Mouse (Mus musculus) CH12.LX (cell line): ENCODE measurements around the gene Tnpo1. TPM values are rescaled to one million over a fixed set of nuclear protein-coding genes. Genes with fewer than 3 reads are reported as not detected.

Experiments
- DNase-seq: peaks from one replicate; pipeline ENCODE4 v3.0.0-alpha.2; 2013; ENCODE audit errors: extremely low read depth
- H3K27ac ChIP-seq: 2 replicates; pipeline ENCODE4 v1.5.1; 2012; ENCODE audit warnings: low read depth, mild to moderate bottlenecking, control low read depth, moderate library complexity; ENCODE audit not compliant: insufficient read depth
- H3K27me3 ChIP-seq: replicated peaks from 2 replicates; pipeline ENCODE3; 2012; ENCODE audit warnings: inconsistent platforms
- H3K36me3 ChIP-seq, 2 experiments: replicated peaks in 1 of 2; 2 replicates each; pipeline versions ENCODE3 to v1.6.1; 2012; ENCODE audit warnings: inconsistent platforms in 1 of 2, low read length in 1 of 2, mild to moderate bottlenecking in 1 of 2, mixed read lengths in 1 of 2, moderate library complexity in 1 of 2; ENCODE audit not compliant: control insufficient read depth in 1 of 2, insufficient read depth in 1 of 2
- H3K4me1 ChIP-seq, 2 experiments: 2 replicates each; pipeline ENCODE4 v1.6.1; 2012; ENCODE audit warnings: inconsistent platforms in 1 of 2, moderate library complexity in 1 of 2; ENCODE audit not compliant: insufficient read depth in 2 of 2, control insufficient read depth in 1 of 2
- H3K4me2 ChIP-seq: 2 replicates; pipeline ENCODE4 v1.6.1; 2012; ENCODE audit warnings: low read depth, mild to moderate bottlenecking, control low read depth; ENCODE audit not compliant: poor library complexity, insufficient read depth, severe bottlenecking
- H3K4me3 ChIP-seq, 3 experiments: fragments of 150-350 bp in 1 of 3; sonication (generic) in 1 of 3; replicated peaks in 1 of 3; 2 replicates each; pipeline versions ENCODE3 to v1.5.1; 2011 to 2012; ENCODE audit warnings: low read depth in 2 of 3, low read length in 2 of 3, mild to moderate bottlenecking in 2 of 3, moderate library complexity in 2 of 3, control low read depth in 1 of 3, improper control_type of control experiment in 1 of 3, inconsistent platforms in 1 of 3, mixed read lengths in 1 of 3; ENCODE audit not compliant: poor library complexity in 1 of 3
- H3K79me2 ChIP-seq: replicated peaks from 2 replicates; pipeline ENCODE4 v1.6.1; 2012; ENCODE audit warnings: mild to moderate bottlenecking, moderate library complexity; ENCODE audit not compliant: control insufficient read depth, poor library complexity, insufficient read depth, severe bottlenecking; ENCODE audit errors: extremely low read depth
- H3K9ac ChIP-seq: 2 replicates; pipeline ENCODE4 v1.6.1; 2012; ENCODE audit warnings: low read depth, mild to moderate bottlenecking, control low read depth, moderate library complexity; ENCODE audit not compliant: insufficient read depth
- H3K9me3 ChIP-seq: replicated peaks from 2 replicates; pipeline ENCODE3; 2012; ENCODE audit warnings: low read length, inconsistent platforms, mixed read lengths
- CHD1 ChIP-seq: IDR thresholded peaks from 2 replicates; pipeline ENCODE4 v1.6.1; 2012; ENCODE audit warnings: low read depth, low read length, improper control_type of control experiment, inconsistent platforms
- CHD2 ChIP-seq: IDR thresholded peaks from 2 replicates; pipeline ENCODE4 v1.6.1; 2011; ENCODE audit warnings: low read length, improper control_type of control experiment
- CTCF ChIP-seq, 2 experiments: IDR thresholded peaks in 1 of 2; conservative IDR thresholded peaks in 1 of 2; 2 replicates each; pipeline ENCODE4 v1.5.1; 2011 to 2012; ENCODE audit warnings: low read depth in 2 of 2, low read length in 2 of 2, improper control_type of control experiment in 1 of 2, inconsistent platforms in 1 of 2, mild to moderate bottlenecking in 1 of 2, moderate library complexity in 1 of 2
- E2F4 ChIP-seq: IDR thresholded peaks from 2 replicates; pipeline ENCODE4 v1.6.1; 2011; ENCODE audit warnings: low read depth, low read length, improper control_type of control experiment; ENCODE audit not compliant: insufficient replicate concordance
- EP300 ChIP-seq: IDR thresholded peaks from 2 replicates; pipeline ENCODE4 v1.6.1; 2011; ENCODE audit warnings: low read length, improper control_type of control experiment
- ETS1 ChIP-seq: conservative IDR thresholded peaks from 2 replicates; pipeline ENCODE4 v1.6.1; 2012; ENCODE audit warnings: low read depth, mild to moderate bottlenecking, inconsistent platforms, low read length, improper control_type of control experiment, moderate library complexity
- GABPA ChIP-seq: IDR thresholded peaks from 2 replicates; pipeline ENCODE4 v1.6.1; 2012; ENCODE audit warnings: low read depth, low read length, improper control_type of control experiment, inconsistent platforms; ENCODE audit not compliant: insufficient replicate concordance
- IRF4 ChIP-seq: IDR thresholded peaks from 2 replicates; pipeline ENCODE4 v1.6.1; 2014; ENCODE audit warnings: low read depth, mild to moderate bottlenecking, inconsistent platforms, low read length, improper control_type of control experiment
- JUND ChIP-seq: conservative IDR thresholded peaks from 2 replicates; pipeline ENCODE4 v1.6.1; 2011; ENCODE audit warnings: low read depth, low read length, improper control_type of control experiment
- KAT2A ChIP-seq: IDR thresholded peaks from 2 replicates; pipeline ENCODE4 v1.6.1; 2012; ENCODE audit warnings: low read length, improper control_type of control experiment, inconsistent platforms; ENCODE audit not compliant: insufficient replicate concordance
- MAFK ChIP-seq: IDR thresholded peaks from 2 replicates; pipeline ENCODE4 v1.6.1; 2011; ENCODE audit warnings: low read length, improper control_type of control experiment; ENCODE audit not compliant: insufficient replicate concordance
- MAX ChIP-seq: IDR thresholded peaks from 2 replicates; pipeline ENCODE4 v1.6.1; 2011; ENCODE audit warnings: low read length, improper control_type of control experiment
- MAZ ChIP-seq: IDR thresholded peaks from 2 replicates; pipeline ENCODE4 v1.6.1; 2012; ENCODE audit warnings: low read depth, mild to moderate bottlenecking, inconsistent platforms, low read length, improper control_type of control experiment, moderate library complexity
- MYC ChIP-seq: IDR thresholded peaks from 2 replicates; pipeline ENCODE4 v1.6.1; 2011; ENCODE audit warnings: low read depth, mild to moderate bottlenecking, improper control_type of control experiment, low read length
- NELFE ChIP-seq: IDR thresholded peaks from 2 replicates; pipeline ENCODE4 v1.6.1; 2011; ENCODE audit warnings: low read depth, low read length, improper control_type of control experiment
- NRF1 ChIP-seq: IDR thresholded peaks from 2 replicates; pipeline ENCODE4 v1.6.1; 2014; ENCODE audit warnings: low read depth, mild to moderate bottlenecking, inconsistent platforms, low read length, improper control_type of control experiment, moderate library complexity
- PAX5 ChIP-seq: IDR thresholded peaks from 2 replicates; pipeline ENCODE4 v1.6.1; 2012; ENCODE audit warnings: low read length, inconsistent platforms, mixed read lengths
- POLR2A ChIP-seq: IDR thresholded peaks from 2 replicates; pipeline ENCODE4 v1.6.1; 2011; ENCODE audit warnings: low read depth, mild to moderate bottlenecking, improper control_type of control experiment, low read length
- POLR2AphosphoS2 ChIP-seq: IDR thresholded peaks from 2 replicates; pipeline ENCODE4 v1.6.1; 2011; ENCODE audit warnings: low read depth, low read length, improper control_type of control experiment
- RCOR1 ChIP-seq: conservative IDR thresholded peaks from 2 replicates; pipeline ENCODE4 v1.6.1; 2012; ENCODE audit warnings: low read depth, mild to moderate bottlenecking, inconsistent platforms, low read length, improper control_type of control experiment
- SIN3A ChIP-seq: IDR thresholded peaks from 2 replicates; pipeline ENCODE4 v1.6.1; 2012; ENCODE audit warnings: low read length, improper control_type of control experiment, inconsistent platforms
- TCF12 ChIP-seq: IDR thresholded peaks from 2 replicates; pipeline ENCODE4 v1.6.1; 2014; ENCODE audit warnings: low read depth, mild to moderate bottlenecking, inconsistent platforms, low read length, improper control_type of control experiment
- UBTF ChIP-seq: IDR thresholded peaks from 2 replicates; pipeline ENCODE4 v1.6.1; 2012; ENCODE audit warnings: low read depth, mild to moderate bottlenecking, inconsistent platforms, low read length, improper control_type of control experiment, moderate library complexity
- ZC3H11A ChIP-seq: IDR thresholded peaks from 2 replicates; pipeline ENCODE4 v1.6.1; 2012; ENCODE audit warnings: low read depth, mild to moderate bottlenecking, inconsistent platforms, low read length, improper control_type of control experiment
- ZKSCAN1 ChIP-seq: IDR thresholded peaks from 2 replicates; pipeline ENCODE4 v1.6.1; 2012; ENCODE audit warnings: low read depth, inconsistent platforms, low read length, improper control_type of control experiment, borderline replicate concordance
- ZMIZ1 ChIP-seq: IDR thresholded peaks from 2 replicates; pipeline ENCODE4 v1.6.1; 2012; ENCODE audit warnings: low read depth, mild to moderate bottlenecking, inconsistent platforms, low read length, improper control_type of control experiment
- ZNF384 ChIP-seq: IDR thresholded peaks from 2 replicates; pipeline ENCODE4 v1.6.1; 2012; ENCODE audit warnings: low read depth, low read length, improper control_type of control experiment, inconsistent platforms
- dilution Hi-C: fragments of 300-500 bp; cut with MboI; formaldehyde crosslinking; loops from 2 replicates; pipeline ENCODE4 v1.14.3; 2020; ENCODE audit warnings: low sequenced_read_pairs; ENCODE audit not compliant: extremely low pct_unique_long_range_greater_than_20kb, extremely low pct_ligation_motif_present
- in situ Hi-C: fragments of 300-500 bp; cut with MboI; formaldehyde crosslinking; loops from 3 replicates; pipeline ENCODE4 v1.14.3; 2019; ENCODE audit warnings: low sequenced_read_pairs, low pct_ligation_motif_present, low pct_unique_long_range_greater_than_20kb, mixed read lengths
- polyA plus RNA-seq: library from polyadenylated mRNA; unstranded; fragments of >175 nt; gene quantifications from 2 replicates; pipeline ENCODE4 v1.2.1, GENCODE M21; 2012; ENCODE audit warnings: low read depth; ENCODE audit not compliant: insufficient read length
- total RNA-seq, 2 experiments: library from RNA; depleted of rRNA; stranded (reverse); fragments of 300-350 nt in 1 of 2; fragments of >200 nt in 1 of 2; gene quantifications; 2 replicates each; pipeline ENCODE4 v1.2.3; 2012 to 2014

Tnpo1 gene
- total and polyA plus RNA-seq, 3 experiments, result 93.6 to 105 (median 95.9) TPM

DNA sequence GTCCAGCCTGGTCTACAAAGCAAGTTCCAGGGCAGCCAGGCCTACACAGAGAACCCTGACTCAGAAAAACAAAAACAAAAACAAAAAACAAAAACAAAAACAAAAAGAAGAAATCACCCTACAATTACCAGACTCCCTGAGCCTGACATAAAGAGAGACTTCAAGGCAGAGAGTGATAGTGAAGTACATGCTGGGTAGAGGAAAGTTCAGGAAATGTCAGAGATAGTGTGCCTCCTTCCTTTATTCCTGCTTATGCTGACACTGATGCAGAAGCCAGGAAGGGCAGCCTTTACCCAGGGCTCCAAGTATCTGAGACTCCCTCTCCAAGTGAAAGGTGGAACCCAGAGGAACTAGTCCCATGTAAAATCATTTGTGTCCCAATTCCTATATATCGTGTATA is 121.7 kb downstream of the Tnpo1 start:
- dilution Hi-C loops, result no loop called here

DNA sequence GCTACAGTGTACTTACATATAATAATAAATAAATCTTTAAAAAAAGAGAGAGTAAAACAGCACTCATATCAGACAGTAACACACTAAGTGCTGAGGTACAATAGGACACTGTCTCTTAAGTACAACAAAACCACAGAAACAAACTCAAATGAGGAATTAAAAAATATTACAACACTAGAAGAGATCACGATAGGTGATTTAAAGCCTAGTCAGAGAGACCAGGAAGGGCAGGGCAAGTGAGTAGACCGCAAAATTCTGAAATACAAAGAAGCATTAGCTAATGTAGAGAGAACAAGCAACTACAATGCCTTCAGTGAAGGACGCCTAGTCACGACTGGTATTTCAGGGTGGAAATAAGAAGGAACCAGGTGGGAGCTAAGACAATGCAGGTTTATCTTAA is 122.5 kb downstream of the Tnpo1 start:
- TF ChIP-seq NRF1 (no peak), UBTF (no peak), PAX5 (no peak), MYC (no peak), JUND (no peak), CTCF (conservative IDR thresholded peaks at IDR 0.05 in 1 of 2, IDR thresholded peaks at IDR 0.05 in 1 of 2; ENCODE audit: low read depth in 2 of 2, low read length in 2 of 2) (no peak), NELFE (no peak), SIN3A (no peak), ZC3H11A (no peak), RCOR1 (no peak), ZNF384 (no peak), MAZ (no peak), CHD1 (no peak), MAFK (no peak), CHD2 (no peak)
- Histone ChIP-seq H3K79me2 (peaks cover 5% of the 10 kb centered on the region; the same call in 1 of the 2 replicates), H3K27me3 (no peaks in the 10 kb centered on the region), H3K4me1 (no peaks in the 10 kb centered on the region), H3K9me3 (peaks cover 7% of the 10 kb centered on the region), H3K36me3 (peaks cover 19 to 42% of the 10 kb centered on the region in 2 experiments), H3K4me3 (no peak overlapping the region), H3K27ac (no peak overlapping the region), H3K9ac (no peak overlapping the region), H3K4me2 (no peak overlapping the region)
- dilution Hi-C loops, result no loop called here
- no peak for DNase-seq
- in situ Hi-C loops, result no loop called here

More for the DNA sequence above, 121.7 kb downstream of the Tnpo1 start:
- Histone ChIP-seq H3K9me3 (peaks cover 7% of the 10 kb centered on the region), H3K27ac (no peak overlapping the region), H3K36me3 (peaks cover 19 to 37% of the 10 kb centered on the region in 2 experiments), H3K4me2 (no peak overlapping the region), H3K79me2 (peaks cover 5% of the 10 kb centered on the region; the same call in 1 of the 2 replicates), H3K4me3 (no peak overlapping the region), H3K27me3 (no peaks in the 10 kb centered on the region), H3K4me1 (peaks cover 0 to 1% of the 10 kb centered on the region in 2 experiments; a peak in 1 of 4 replicates), H3K9ac (no peak overlapping the region)
- no peak for DNase-seq
- no peak for TF ChIP-seq NELFE
- TF ChIP-seq ETS1, result no peak
- TF ChIP-seq NRF1, result no peak
- TF ChIP-seq GABPA, result no peak
- TF ChIP-seq ZKSCAN1, result no peak
- no peak for TF ChIP-seq UBTF
- TF ChIP-seq TCF12, result no peak
- no peak for TF ChIP-seq ZMIZ1
- TF ChIP-seq POLR2A, result no peak
- TF ChIP-seq E2F4, result no peak
- no peak for TF ChIP-seq EP300
- no peak for TF ChIP-seq CHD1
- no peak for TF ChIP-seq MAFK
- TF ChIP-seq ZC3H11A, result no peak
- no peak for TF ChIP-seq MAX
- no peak for TF ChIP-seq POLR2AphosphoS2
- TF ChIP-seq ZNF384, result no peak
- no peak for TF ChIP-seq IRF4
- TF ChIP-seq MAZ, result no peak
- TF ChIP-seq KAT2A, result no peak
- in situ Hi-C loops, result no loop called here
